Mouse (Mus musculus): ENCODE data around the gene Gnl1.
"Not testable (repeated sequence)": the region's sequence is repeated elsewhere in the genome, so short reads cannot be mapped to it uniquely, and the experiment has no call there.

The Gnl1 gene

DNA sequence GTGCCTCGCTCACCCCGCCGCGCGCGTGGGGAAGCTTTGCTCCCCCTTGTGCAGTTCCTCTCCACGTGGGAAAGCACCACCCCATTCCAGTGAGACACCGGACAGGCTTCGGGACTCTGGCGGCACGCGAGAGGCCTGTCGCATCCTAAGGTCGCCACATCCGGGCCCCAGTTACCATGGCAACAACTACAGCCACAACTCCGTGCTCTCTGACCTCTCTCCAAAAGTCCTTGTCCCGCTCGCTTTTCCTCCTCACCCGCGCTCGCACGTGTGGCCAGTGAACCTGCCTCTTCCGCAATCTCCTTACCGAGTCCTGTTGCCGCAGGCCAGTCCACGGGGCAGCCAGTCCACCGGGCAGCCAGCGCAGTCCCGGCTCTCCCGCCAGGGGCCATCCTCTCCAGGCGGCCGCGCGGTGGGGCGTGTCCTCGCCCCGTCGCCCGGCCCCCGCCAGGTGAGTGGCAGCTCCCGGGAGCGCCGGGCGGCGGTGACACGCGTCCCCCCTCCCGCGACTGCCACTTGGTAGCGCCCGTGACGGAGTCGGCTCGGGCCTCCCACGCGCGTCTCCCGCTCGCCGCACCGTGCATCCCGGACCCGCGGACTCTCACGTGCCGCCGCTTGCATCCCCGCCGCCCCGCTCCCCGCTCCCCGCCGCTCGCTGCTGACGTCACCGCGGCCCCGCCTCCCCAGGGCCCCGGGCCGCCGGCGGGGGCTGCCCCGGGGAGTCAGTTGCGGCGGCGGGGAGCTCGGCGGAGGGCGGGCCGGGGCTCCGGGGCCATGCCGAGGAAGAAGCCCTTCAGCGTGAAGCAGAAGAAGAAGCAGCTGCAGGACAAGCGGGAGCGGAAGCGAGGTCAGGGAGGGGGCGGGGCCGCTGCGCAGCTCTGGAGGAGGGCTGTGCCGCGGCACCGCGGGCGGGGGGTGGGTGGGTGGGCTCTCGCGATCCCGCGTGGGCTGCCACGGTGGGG is at the start of gene Gnl1, which contains the start of gene Prr3:
Gene Gnl1 (plus strand): TSS at position 451 of the 962 bp plus-strand sequence.
Gene Prr3 (minus strand): TSS at position 836 of the 962 bp plus-strand sequence.
- peak; percentile 94 for DNase-seq (ENCODE audit: low spot score)

DNA sequence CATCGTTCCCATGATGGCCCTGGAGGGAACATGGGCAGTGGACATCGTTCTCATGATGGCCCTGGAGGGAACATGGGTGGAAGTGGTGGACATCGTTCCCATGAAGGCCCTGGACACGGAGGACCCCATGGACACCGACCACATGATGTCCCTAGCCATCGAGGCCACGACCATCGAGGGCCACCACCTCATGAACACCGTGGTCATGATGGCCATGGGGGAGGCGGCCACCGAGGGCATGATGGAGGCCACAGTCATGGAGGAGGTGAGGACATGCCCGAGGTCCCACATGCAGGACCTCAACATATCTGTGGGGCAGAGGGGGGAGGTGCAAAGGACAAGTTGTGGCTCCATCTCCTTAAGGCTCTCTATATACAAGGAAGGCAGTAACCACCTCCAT is 49.0 kb upstream of the Gnl1 start:
- no peak for DNase-seq (ENCODE audit: low spot score)

DNA sequence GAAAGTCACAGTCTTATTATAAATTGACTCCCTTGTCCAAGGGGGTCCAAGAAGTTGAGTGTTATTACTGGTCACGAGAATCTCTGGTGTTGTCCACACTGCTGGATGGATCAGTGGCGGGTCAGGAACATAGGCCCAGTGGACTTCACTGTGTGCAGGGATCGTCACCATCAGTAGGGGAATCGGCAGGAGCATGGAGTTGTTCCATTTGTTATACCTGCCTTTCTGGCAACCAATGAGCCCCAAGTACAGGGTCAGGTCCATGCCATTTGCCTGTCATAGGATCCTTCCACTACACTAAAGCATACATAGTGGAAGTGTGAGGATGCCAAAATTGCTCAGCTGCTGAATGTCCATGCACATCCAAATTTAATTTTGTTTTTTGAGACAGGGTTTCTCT is 47.0 kb upstream of the Gnl1 start:
- no peak for DNase-seq (ENCODE audit: low spot score)

DNA sequence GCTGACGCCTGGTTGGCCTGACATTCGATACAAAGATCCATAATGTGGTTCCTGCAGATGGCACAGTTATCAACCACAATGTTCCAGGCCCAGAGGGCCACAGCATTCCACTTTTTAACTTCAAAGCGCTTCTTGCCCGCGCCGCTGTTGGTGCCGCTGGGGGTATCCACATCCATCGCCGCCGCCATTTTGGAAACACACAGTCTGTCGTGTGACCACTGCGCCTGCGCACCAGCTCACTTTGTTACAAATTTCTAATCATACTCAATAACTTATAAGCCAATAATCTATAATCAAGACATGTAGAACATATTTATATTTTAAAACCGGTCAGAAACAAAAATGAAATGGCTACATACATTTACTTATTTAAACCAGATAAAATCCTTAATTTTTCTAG is 43.9 kb upstream of the Gnl1 start:
- not testable (repeated sequence) for DNase-seq (ENCODE audit: low spot score)

DNA sequence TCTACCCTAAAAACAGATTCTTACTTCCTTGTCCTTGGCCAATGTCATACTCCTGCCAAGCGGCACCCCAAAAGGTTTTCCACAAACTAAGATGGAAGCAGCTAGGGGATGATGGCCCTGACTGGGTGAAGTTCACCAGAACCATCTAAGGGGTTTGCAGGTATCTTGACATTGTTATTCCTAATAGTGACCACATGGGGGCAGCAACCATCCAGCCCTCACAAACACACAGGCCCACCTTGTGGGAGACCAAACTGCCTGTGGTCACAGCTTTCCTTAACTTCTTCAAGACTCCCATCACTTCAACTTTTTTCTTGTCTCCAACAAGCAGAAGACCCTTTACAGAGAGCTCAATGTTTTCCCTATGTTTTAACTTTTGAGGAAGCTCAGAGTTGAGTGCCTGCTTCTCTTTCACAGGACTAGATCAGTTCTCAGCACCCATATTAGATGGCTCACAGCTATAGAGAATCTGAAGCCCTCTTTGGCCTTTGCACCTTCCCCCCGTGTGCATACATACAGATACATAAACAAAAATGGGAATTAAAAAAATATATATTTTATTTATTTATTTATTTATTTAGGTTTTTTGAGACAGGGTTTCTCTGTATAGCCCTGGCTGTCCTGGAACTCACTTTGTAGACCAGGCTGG is 41.8 kb upstream of the Gnl1 start:
- DNase-seq (ENCODE audit: low spot score), result no peak

DNA sequence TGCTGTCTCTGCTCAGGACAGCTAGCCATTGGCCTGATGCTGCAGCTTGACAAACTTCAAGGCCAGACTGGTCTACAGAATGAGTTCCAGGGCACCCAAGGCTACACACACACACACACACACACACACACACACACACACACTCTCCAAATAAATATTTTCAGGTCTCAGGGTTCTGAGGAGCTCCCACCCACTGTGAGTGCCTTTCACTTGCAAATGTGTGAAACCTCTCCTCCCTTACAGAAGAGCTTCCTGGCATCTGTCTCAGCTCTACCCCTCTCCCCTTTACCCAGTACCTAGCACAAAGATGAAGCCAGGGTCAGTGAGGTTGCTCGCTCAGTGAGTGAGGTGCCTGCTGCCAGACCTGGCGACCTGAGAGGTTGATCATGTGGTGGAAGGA is 40.5 kb upstream of the Gnl1 start:
- DNase-seq (ENCODE audit: low spot score), result no peak

DNA sequence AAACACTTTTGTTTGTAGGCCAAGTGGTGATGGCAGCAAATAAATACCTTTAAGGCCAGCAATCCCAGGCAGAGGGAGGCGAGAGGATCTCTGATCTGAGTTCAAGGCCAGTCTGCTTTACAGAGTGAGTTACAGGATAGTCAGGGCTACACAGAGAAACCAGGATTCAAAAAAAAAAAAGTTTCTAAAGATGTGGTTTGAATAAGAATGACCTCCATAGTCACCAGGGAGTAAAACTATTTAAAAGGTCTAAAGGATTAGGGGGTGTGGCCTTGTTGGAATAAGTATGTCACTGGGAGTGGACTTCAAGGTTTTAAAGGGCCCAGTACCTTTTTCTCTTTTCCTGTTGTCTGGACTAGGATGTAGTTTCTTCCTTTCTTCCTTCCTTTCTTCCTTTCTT is 39.7 kb upstream of the Gnl1 start:
- no peak for DNase-seq (ENCODE audit: low spot score)

DNA sequence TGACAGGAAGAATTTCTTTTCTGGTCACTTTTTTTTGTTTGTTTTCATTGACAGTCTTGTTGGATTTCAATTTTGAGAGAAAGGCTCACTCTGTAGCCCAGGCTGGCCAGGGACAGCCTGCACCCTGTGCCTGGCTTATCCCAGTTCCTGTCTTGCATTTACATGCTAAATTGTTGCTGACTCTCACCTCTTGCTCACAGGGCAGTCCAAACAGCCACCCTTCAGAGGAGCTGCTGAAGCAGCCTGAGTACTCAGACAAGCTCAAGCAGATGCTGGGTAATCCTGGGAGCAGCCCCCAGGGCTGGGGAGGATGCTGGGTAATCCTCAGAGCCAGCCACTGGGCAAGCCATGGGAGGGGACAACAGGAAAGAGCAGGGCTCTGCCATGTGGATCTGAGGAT is 28.7 kb upstream of the Gnl1 start:
- DNase-seq (ENCODE audit: low spot score), result not testable (repeated sequence)

DNA sequence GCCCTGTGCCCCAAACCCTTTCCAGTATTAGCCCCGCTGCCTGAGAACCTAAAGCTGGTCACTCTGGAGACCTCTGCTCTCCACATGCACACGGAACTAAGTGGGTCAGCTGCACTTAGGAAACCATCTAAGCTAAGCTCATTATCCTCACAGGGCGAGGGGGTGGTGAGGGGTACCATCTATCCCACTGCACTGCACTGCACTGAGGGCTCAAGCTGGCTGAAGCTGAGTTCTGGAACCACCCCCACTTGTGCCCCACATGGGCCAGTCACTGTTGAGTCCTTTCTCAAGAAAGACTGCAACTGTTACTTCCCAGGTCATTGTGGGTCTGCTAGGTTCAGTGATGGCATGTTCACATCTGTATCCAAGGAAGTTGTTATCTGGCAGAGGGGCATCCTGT is 27.1 kb upstream of the Gnl1 start:
- DNase-seq (ENCODE audit: low spot score), result not testable (repeated sequence)

DNA sequence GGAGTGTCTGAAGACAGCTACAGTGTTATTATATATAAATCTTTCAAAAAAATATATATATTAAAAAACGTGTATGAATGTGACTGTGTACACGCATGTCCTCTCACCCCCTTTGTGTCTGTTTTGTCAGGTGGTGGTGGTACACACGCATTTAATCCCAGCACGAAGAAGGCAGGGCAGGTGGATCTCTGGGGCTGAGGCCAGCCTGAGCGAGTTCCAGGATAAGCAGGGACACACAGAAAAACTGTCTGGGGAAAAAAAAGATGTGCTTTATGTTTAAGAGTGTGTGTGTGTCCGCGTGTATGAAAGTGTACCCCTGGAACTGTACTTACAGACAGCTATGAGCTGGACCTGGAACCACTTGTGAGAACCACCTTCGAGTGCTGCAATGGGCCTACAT is 25.0 kb upstream of the Gnl1 start:
- DNase-seq (ENCODE audit: low spot score), result no peak

DNA sequence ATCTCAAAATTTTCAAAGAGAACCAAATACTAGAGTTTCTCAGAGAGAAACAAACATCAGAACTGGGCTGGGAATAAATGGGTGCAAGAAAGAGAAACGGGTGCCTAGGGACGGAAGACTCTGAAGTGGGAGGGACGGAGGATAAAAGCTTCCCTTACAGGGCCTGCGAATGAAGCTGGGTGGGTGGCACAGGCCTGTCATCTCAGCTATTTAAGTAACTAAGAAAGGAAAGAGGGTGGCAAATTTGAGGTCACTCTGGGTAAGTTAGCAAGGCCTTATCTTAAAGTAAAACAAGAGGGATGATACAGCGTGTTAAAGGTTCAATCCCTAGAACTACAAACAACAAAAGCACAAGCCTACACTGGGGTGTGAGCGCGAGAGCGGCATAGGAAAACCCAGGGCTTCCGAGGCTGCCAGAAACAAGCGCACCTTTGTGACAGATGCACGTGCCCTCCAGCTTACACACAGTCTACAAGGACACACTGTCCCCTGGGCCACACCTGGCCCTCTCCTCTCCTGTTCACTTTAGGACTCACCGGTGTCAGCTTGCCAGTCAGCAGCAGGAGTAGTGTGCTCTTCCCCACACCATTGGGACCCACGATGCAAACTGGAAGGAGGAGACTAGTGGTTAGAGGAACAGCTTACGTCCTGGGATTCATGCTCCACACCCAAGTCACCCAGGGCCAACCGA is 21.0 kb upstream of the Gnl1 start:
- no peak for DNase-seq (ENCODE audit: low spot score)

DNA sequence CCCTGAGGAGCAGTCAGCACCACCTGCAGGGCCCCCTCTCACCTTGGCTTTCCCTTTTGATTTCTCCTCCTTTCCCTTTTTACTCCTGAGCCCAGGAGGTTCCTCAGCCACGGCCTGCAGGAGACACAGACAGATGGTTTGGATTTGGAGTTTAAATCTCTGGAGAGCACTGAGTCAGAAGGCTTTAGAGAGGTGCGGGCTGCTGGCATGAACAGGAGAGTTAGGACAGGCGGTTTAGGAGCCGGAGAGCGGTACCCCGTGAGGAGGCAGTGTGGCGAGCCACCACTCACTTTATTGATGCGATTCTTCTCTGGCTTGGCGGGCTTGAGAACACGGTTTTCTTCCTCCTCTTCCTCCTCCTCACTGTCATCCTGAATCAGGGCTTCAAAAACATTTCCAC is 16.4 kb upstream of the Gnl1 start:
- DNase-seq (ENCODE audit: low spot score), result no peak

DNA sequence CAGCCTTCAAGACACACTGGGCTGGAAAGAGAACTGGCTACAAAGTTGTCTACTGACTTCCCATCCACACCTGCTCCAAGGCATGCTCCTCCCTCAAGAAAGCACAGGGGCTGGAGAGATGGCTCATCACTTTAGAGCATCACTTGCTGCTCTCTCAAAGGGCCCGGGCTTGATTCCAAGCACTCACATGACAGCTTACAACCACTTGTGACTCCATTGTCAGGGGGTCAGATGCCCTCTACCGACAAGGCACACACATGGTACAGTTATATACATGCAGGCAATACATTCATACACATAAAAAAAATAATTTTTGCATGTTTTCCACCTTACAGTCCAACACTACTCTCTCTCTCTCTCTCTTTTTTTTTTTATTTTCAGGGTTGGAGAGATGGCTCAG is 12.0 kb upstream of the Gnl1 start:
- no peak for DNase-seq (ENCODE audit: low spot score)

DNA sequence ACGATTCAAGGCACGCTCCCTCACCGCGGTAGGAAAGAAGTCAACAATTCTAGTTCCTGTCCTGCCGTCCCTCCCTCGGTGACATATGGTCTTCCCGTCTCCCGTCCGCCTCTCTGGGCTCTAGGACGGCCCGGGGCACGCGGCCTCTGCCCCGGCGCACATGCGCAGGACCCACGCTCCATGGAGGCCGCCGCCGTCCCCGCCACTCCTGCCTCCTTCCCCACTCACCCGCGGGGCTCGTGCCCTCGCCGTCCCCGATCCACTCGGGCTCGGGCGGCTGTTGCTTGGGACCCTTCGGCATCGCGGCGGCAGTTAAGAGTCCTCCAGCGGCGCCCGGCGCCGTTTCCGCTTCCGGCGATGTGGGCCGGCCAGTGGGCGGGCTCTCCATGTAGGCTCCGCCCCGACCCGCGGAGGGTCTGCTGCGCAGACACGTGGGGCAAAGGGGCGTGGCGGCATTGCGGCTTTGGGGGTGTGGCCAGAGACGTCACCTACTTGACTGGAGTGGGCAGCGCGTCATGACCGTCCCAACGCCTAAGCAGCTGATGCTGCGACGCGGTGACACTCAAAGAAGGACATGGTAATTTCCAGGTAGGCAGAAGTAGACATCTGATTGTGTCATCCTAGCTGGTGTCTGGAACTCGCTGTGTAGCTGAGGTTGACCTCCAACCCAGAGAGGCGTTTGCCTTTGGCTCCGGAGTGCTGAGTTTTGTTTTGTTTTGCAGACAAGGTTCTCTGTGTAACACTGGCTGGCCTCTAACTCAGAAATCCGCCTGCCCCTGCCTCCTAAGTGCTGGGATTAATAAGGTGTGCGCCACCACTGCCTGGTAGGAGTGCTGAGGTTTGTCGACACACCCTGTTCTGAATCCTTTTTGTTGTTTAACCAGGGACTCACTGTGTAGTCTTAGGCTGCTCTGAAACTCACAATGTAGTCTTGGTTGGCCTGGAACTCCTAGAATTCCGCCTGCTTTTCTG is 9.9 kb upstream of the Gnl1 start, which contains the start of gene Abcf1:
Gene Abcf1 (minus strand): TSS at position 344 of the 972 bp plus-strand sequence.
- peak; percentile 99 for DNase-seq (ENCODE audit: low spot score)

DNA sequence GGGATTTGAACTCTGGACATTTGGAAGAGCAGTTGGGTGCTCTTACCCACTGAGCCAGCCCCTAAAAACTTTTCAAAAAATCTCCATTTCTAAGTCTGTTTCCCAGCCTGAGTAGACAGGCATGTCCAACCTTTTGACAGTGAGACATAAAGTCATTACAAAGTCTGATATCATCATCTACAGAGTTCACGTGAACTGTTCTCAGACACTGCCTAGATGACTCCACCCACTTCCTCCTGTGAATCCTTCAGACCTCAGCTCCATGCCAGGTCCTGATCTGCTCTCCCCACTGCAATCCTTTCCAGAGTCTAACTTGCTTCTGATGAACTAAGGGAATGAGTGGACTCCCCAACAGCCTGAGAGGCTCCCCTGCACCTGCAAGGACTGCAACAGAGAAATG is 7.5 kb upstream of the Gnl1 start:
- DNase-seq (ENCODE audit: low spot score), result no peak

DNA sequence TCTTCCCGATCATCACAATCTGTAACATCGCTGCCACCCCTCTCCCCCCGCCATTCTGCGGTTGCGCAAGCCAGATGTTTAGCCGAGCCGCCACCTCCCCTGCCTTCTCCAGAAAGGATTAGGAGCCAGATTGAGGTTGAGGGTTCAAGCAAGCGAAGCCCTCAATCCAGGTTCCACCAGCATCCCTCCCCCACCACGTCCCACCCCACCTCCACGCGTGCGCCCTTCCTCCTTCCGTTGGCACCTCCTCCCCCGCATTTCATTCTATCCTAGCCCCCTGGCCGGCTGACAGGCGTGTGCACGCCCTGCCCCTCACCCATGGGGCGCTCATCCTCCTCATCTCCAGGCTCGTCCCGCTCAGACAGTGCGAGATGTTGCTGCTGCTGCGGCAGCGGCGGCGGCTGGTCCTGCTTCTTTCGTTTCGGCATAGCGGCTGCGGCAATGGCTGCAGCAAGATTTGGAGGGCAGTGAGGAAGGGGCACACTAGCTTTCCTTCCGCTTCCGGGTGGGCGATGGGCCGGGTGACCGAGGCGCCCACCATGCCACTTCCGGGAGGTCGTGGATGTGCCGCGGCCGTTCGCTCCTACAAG is 745 bp upstream of the Gnl1 start:
- DNase-seq (ENCODE audit: low spot score), result peak; percentile 91

DNA sequence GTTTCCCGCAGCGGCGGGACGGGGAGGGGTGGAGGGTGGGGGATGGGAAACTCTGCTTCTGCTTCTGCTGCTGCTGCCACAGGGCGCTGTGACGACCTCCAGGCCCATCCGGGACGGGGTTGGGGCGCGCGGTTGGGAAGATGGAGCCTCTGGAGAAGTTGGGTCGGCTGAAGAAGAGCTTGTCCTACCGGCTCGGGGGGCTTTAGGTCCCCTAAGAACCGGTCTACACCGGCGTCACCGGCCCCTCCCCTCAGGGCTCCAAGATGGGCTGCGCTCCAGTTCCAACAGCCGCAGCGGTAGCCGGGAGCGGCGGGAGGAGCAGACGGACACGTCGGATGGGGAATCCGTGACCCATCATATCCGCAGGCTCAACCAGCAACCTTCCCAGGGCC is 708 bp downstream of the Gnl1 start:
- DNase-seq (ENCODE audit: low spot score), result peak; percentile 53

DNA sequence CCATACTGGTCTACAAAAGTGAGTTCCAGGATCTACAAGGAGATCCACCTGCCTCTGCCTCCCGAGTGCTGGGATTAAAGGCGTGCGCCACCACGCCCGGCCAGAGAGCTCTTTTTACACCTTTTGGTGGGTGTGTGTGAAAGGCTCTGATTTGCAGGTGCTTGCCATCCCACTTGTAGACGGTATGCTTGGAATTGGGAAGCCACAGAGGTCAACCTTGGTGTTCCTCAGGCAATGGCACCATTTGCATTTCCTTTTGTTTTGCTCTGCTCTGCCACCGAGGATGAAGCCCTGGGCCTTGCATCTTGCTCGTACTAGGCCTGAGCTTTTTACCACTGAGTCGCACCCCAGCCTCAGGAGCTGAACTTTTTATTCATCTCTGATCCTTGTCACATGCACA is 2.1 kb downstream of the Gnl1 start:
- DNase-seq (ENCODE audit: low spot score), result no peak

DNA sequence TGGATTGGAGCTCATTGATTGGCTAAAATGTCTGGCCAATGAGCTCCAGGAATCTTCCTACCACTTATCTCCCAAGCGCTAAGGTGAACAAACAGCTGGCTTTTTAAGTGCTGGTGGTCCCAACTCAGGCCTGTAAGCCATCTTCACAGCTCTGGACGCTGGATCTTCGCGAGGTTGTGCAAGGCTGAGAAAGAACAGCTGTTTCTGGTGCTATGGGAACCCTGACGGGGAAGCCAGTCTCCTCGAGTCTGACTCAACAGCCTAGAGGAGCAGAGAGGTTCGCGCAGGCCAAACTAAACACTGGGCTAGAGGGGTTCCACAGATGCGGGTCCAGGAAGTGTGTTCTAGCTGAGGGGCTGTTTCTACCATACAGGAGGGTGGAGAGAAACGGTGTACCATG is 12.1 kb downstream of the Gnl1 start:
- no peak for DNase-seq (ENCODE audit: low spot score)

DNA sequence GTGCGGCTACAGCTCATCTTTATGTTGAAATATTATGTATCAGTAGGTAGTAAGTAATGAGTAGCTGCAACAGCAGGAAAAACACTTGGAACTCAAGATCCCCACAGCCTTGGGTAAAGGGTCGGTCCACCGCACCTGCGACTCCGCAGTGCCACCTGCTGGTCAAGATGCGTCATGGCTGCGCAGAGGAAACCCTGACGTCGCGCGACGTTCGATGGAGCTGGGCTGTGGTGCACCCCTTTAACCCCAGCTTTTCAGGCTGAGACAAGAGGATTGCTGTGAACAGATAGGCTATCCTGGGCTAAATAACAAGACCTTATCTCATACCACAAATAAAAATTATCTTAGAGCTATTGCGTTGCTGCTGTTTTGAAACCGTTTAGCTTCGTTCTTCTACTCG is 14.0 kb downstream of the Gnl1 start:
- peak; percentile 78 for DNase-seq (ENCODE audit: low spot score)
